Mouse (Mus musculus) limb, embryonic 11.5 days (tissue): ENCODE data around the gene Mzf1. TPM values are rescaled to one million over a fixed set of nuclear protein-coding genes. Genes with fewer than 3 reads are reported as not detected.

ENCODE experiments used
- ATAC-seq: fragments of 200-750 bp; cut with Nextera tagmentation; 2 replicates; pipeline ENCODE4 v1.8.0; 2017; ENCODE audit warnings: low read depth; ENCODE audit not compliant: insufficient number of reproducible peaks, low FRiP score, low TSS enrichment
- DNase-seq: peaks from one replicate; pipeline ENCODE4 v3.0.0-alpha.2; 2015; ENCODE audit warnings: low spot score
- H3K27ac ChIP-seq: fragments of 300-500 bp; sonication (generic); replicated peaks from 2 replicates; pipeline ENCODE4 v1.5.1; 2014; ENCODE audit warnings: low read depth, mild to moderate bottlenecking, low read length
- H3K27me3 ChIP-seq: fragments of 300-500 bp; sonication (generic); 2 replicates; pipeline ENCODE4 v1.6.1; 2014; ENCODE audit warnings: mild to moderate bottlenecking, low read length, mixed read lengths; ENCODE audit not compliant: control insufficient read depth, insufficient read depth
- H3K36me3 ChIP-seq: fragments of 300-500 bp; sonication (generic); 2 replicates; pipeline ENCODE4 v1.6.1; 2014; ENCODE audit warnings: mild to moderate bottlenecking, low read length, moderate library complexity, mixed read lengths; ENCODE audit not compliant: control insufficient read depth, insufficient read depth
- H3K4me1 ChIP-seq: fragments of 300-500 bp; sonication (generic); 2 replicates; pipeline ENCODE4 v1.6.1; 2014; ENCODE audit warnings: low read length, mixed read lengths; ENCODE audit not compliant: control insufficient read depth, insufficient read depth
- H3K4me2 ChIP-seq: fragments of 300-500 bp; sonication (generic); 2 replicates; pipeline ENCODE4 v1.6.1; 2014; ENCODE audit warnings: low read depth, mild to moderate bottlenecking, moderate library complexity; ENCODE audit not compliant: severe bottlenecking
- H3K4me3 ChIP-seq: fragments of 300-500 bp; sonication (generic); 2 replicates; pipeline ENCODE4 v1.5.1; 2014; ENCODE audit warnings: low read depth, low read length
- H3K9ac ChIP-seq: fragments of 300-500 bp; sonication (generic); 2 replicates; pipeline ENCODE4 v1.6.1; 2014; ENCODE audit warnings: mild to moderate bottlenecking, low read length
- H3K9me3 ChIP-seq: fragments of 300-500 bp; sonication (generic); 2 replicates; pipeline ENCODE4 v1.6.1; 2016; ENCODE audit warnings: low read length; ENCODE audit not compliant: control insufficient read depth
- WGBS: fragments of 180-500 bp; shearing (Covaris S2); extraction: QIAGEN DNeasy Blood & Tissue Kit; methylation state at CpG from one replicate; pipeline ENCODE4 v1.1.7; 2014; 5-methylcytosine and 5-hydroxymethylcytosine counted together
- polyA plus RNA-seq: library from polyadenylated mRNA; unstranded; fragments of >200 nt; fragmentation: Nextera tagmentation; extraction: Ambion mirVana; gene quantifications from 2 replicates; pipeline ENCODE4 v1.2.1, GENCODE M21; 2014

The Mzf1 gene
- polyA plus RNA-seq, 1 experiment from 2014 or later: 2.3 TPM

GRCm38 (mm10) chr7:13015217-13015616 is 39.3 kb downstream of the Mzf1 start:
- WGBS: 86% methylated on average over 1 of the region's 1 CpGs
- H3K9ac ChIP-seq: no peak overlapping the region
- ATAC-seq (no peak), DNase-seq (no peak)
- H3K4me2 ChIP-seq: no peak overlapping the region
- H3K4me1 ChIP-seq: peaks cover 3% of the 10 kb centered on the region; the same call in 1 of the 2 replicates
- H3K9me3 ChIP-seq: no peaks in the 10 kb centered on the region
- H3K4me3 ChIP-seq: no peak overlapping the region
- H3K36me3 ChIP-seq: no peaks in the 10 kb centered on the region
- no peak overlapping the region for H3K27ac ChIP-seq
- no peaks in the 10 kb centered on the region for H3K27me3 ChIP-seq

DNA sequence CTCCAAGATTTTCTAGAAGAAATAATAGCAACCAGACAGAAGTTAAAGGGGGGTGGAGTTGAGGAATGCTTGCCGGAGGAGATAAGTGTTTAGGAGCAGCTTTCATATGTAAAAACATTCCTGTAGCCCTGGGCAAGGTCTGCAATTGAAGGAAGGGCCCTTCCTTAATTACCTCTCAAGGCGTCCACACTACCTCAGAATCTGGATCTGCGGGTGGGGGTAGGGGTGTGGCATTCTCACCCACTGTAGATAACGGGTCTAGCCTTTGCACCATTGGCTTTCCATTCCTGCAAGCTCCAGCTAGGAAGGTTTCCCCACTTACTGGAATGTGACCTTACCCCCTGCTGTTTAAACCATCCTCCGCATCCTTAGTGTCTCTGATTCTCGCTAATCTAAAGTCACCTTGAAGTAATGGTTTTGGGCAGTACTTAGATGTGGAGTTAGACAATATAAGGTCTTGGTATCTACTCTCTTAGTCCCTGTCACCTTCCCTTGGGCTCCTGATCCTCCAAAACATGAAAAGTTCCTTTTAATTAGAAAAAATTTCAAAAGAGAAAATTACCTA is 40.2 kb downstream of the Mzf1 start:
- H3K27me3 ChIP-seq: no peaks in the 10 kb centered on the region
- WGBS: 37% methylated on average over 6 of the region's 6 CpGs
- no peak overlapping the region for H3K4me2 ChIP-seq
- H3K9ac ChIP-seq: no peak overlapping the region
- DNase-seq (peak; percentile 16), ATAC-seq (no peak)
- no peak overlapping the region for H3K4me3 ChIP-seq
- H3K9me3 ChIP-seq: no peaks in the 10 kb centered on the region
- H3K4me1 ChIP-seq: peaks cover 3% of the 10 kb centered on the region; the same call in 1 of the 2 replicates
- H3K27ac ChIP-seq: no peak overlapping the region
- no peaks in the 10 kb centered on the region for H3K36me3 ChIP-seq

DNA sequence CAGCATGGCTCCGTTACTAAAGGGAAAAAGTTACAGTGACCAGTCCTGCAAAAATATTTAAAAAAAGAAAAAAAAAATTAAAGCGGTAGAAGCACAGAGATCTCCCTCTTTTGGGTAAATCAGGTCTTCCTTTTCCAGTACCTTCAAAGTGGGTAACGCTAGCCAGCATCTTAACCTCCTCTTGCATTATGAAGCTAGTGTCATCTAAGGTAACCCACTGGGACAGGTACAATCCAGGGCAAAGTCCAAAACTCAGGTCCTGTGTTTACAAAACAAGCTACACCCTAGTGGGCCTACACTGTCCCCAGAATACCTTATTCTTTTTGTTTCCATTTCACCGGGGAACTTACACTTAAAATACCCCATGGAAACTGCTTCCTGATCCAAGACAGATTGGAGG is 40.9 kb downstream of the Mzf1 start:
- H3K4me3 ChIP-seq: no peak overlapping the region
- no peak for ATAC-seq
- H3K9me3 ChIP-seq: no peaks in the 10 kb centered on the region
- 71% methylated on average over 4 of the region's 4 CpGs for WGBS
- no peak overlapping the region for H3K4me2 ChIP-seq
- no peak overlapping the region for H3K9ac ChIP-seq
- no peaks in the 10 kb centered on the region for H3K36me3 ChIP-seq
- no peaks in the 10 kb centered on the region for H3K27me3 ChIP-seq
- no peak overlapping the region for H3K27ac ChIP-seq
- H3K4me1 ChIP-seq: peaks cover 3% of the 10 kb centered on the region; the same call in 1 of the 2 replicates
- DNase-seq: no peak

GRCm38 (mm10) chr7:13010005-13010908 is 44.3 kb downstream of the Mzf1 start, which contains the start of gene Zbtb45:
Gene Zbtb45, minus strand, starts transcription at chr7:13010034.
- WGBS: 18% methylated on average over 26 of the region's 26 CpGs
- Histone ChIP-seq H3K4me1 (peaks cover 9% of the 10 kb centered on the region; the same call in 1 of the 2 replicates), H3K4me2 (peak within 1 kb of the TSS; percentile 69), H3K9ac (peak within 1 kb of the TSS; percentile 81), H3K36me3 (peaks cover 5% of the 10 kb centered on the region; the same call in 1 of the 2 replicates), H3K4me3 (peak within 1 kb of the TSS; percentile 61), H3K27me3 (peaks cover 6% of the 10 kb centered on the region), H3K9me3 (no peaks in the 10 kb centered on the region), H3K27ac (peak within 1 kb of the TSS; percentile 95)
- DNase-seq: peak; percentile 42
- ATAC-seq: no peak; the same call in 1 of the 2 replicates

DNA sequence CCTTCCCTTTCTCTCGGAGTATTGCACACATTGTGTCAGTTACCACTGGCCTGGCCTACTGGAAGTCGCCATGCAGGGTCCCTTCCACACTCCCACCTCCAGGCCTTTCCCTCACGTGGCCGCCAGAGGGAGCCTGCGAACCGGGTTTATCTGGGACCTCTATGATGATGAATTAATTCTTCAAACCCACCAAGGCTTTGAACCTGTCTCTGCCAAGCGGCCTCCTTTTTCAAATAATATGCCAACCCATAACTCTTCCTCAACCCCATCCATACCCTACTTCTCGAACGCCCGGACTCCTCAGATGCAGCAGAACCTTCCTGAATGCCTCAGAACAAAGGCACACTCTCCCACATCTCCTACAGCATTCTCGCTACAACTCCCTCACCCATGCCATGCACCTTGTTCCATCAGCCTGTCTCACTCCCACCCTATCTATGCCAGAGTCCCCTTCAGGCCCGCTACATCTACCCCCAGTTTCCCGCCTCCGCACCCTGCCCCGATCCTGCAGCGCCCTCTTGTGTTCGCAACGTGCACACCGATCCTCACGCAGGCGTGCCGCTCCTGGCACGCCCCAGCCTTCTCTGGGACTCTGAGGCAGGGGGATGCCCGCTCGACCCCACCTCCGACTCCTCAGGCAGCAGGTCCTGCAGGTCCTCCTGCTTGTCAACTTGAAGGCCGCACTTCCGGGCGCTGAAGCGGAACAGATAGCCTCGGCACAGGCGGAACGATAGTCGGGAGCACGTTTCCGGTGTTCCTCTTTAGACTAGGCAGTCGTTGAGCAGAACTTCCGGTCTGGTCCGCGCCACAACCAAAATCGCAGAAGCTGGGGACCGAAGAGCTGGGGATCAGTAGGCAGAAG is 45.2 kb downstream of the Mzf1 start:
- H3K36me3 ChIP-seq: peaks cover 5% of the 10 kb centered on the region; the same call in 1 of the 2 replicates

GRCm38 (mm10) chr7:13007341-13008092 is 47.0 kb downstream of the Mzf1 start:
- Histone ChIP-seq H3K4me2 (peak overlapping the region; percentile 22; the same call in 1 of the 2 replicates), H3K9ac (peak overlapping the region; percentile 17), H3K36me3 (peaks cover 5% of the 10 kb centered on the region), H3K4me3 (no peak overlapping the region), H3K4me1 (peaks cover 9% of the 10 kb centered on the region; the same call in 1 of the 2 replicates), H3K9me3 (no peaks in the 10 kb centered on the region), H3K27ac (no peak overlapping the region), H3K27me3 (peaks cover 6% of the 10 kb centered on the region)
- no peak for ATAC-seq
- DNase-seq: no peak
- WGBS: 31% methylated on average over 57 of the region's 57 CpGs

More for the DNA sequence above, 45.2 kb downstream of the Mzf1 start:
- H3K4me1 ChIP-seq: peaks cover 9% of the 10 kb centered on the region; the same call in 1 of the 2 replicates
- peaks cover 6% of the 10 kb centered on the region for H3K27me3 ChIP-seq
- under 1% methylated on average over 42 of the region's 42 CpGs for whole genome bisulfite sequencing
- peak overlapping the region; percentile 81 for H3K9ac ChIP-seq
- H3K4me3 ChIP-seq: peak overlapping the region; percentile 61
- peak overlapping the region; percentile 69 for H3K4me2 ChIP-seq
- ATAC-seq: peak; percentile 87
- H3K27ac ChIP-seq: peak overlapping the region; percentile 95
- no peaks in the 10 kb centered on the region for H3K9me3 ChIP-seq
- peak; percentile 97 for DNase-seq

- no peak for ATAC-seq
- H3K9ac ChIP-seq: no peak overlapping the region
- no peak overlapping the region for H3K4me3 ChIP-seq
Observed at GRCm38 (mm10) chr7:13006531-13006930, 48.0 kb downstream of the Mzf1 start.

More at GRCm38 (mm10) chr7:13006531-13006930, 48.0 kb downstream of the Mzf1 start:
- H3K9me3 ChIP-seq: no peaks in the 10 kb centered on the region
- peaks cover 5% of the 10 kb centered on the region for H3K36me3 ChIP-seq
- WGBS: 83% methylated on average over 10 of the region's 10 CpGs
- no peak overlapping the region for H3K4me2 ChIP-seq
- DNase-seq: no peak
- H3K4me1 ChIP-seq: peaks cover 9% of the 10 kb centered on the region; the same call in 1 of the 2 replicates
- H3K27ac ChIP-seq: no peak overlapping the region
- peaks cover 6% of the 10 kb centered on the region for H3K27me3 ChIP-seq
